Mouse (Mus musculus) bone marrow, adult 2 months (tissue): Measurements from ENCODE around the gene Strn4. TPM values are rescaled to one million over a fixed set of nuclear protein-coding genes. Genes with fewer than 3 reads are reported as not detected.

ENCODE experiments used
- H3K27ac ChIP-seq: fragments of 200-500 bp; 2 replicates; pipeline ENCODE4 v1.5.1; 2012; ENCODE audit warnings: low read depth, mild to moderate bottlenecking, control low read depth, inconsistent platforms, low read length; ENCODE audit not compliant: control insufficient read depth, poor library complexity, insufficient read depth
- H3K4me1 ChIP-seq: fragments of 200-500 bp; 2 replicates; pipeline ENCODE4 v1.6.1; 2011; ENCODE audit warnings: low read length; ENCODE audit not compliant: control insufficient read depth, insufficient read depth
- H3K4me3 ChIP-seq: fragments of 200-500 bp; replicated peaks from 2 replicates; pipeline ENCODE3; 2011; ENCODE audit warnings: mild to moderate bottlenecking, low read depth, low read length, control low read depth; ENCODE audit not compliant: control insufficient read depth
- CTCF ChIP-seq: fragments of 200-500 bp; IDR thresholded peaks from 2 replicates; pipeline ENCODE4 v1.5.1; 2011; ENCODE audit warnings: low read length, control low read depth; ENCODE audit not compliant: control insufficient read depth, insufficient read depth
- POLR2A ChIP-seq: fragments of 200-500 bp; IDR thresholded peaks from 2 replicates; pipeline ENCODE4 v1.6.1; 2011; ENCODE audit warnings: low read depth, mild to moderate bottlenecking, control low read depth, low read length, borderline replicate concordance; ENCODE audit not compliant: control insufficient read depth
- WGBS: fragments of 180-500 bp; shearing (Covaris S2); methylation state at CpG from one replicate; pipeline ENCODE4 v1.1.7; 2018; 5-methylcytosine and 5-hydroxymethylcytosine counted together
- polyA plus RNA-seq: library from polyadenylated mRNA; stranded (reverse); fragments of >200 nt; gene quantifications from 2 replicates; pipeline ENCODE4 v1.2.4, GENCODE M21; 2011; ENCODE audit warnings: low replicate concordance; ENCODE audit not compliant: missing spikeins, insufficient read depth, insufficient read length

Gene Strn4
- polyA plus RNA-seq, 1 experiment: 92.7 TPM

- no peak overlapping the region for H3K27ac ChIP-seq
- 68% methylated on average over 10 of the region's 10 CpGs for WGBS
- no peak overlapping the region for H3K4me3 ChIP-seq
- TF ChIP-seq POLR2A (no peak), CTCF (peak; percentile 41)
- H3K4me1 ChIP-seq: peaks cover 11% of the 10 kb centered on the region
These were observed 10.1 kb downstream of the Strn4 start for GRCm38 (mm10) chr7:16825785-16826184.

GRCm38 (mm10) chr7:16826571-16826970 is 10.9 kb downstream of the Strn4 start:
- whole genome bisulfite sequencing: 18% methylated on average over 5 of the region's 5 CpGs
- no peak for TF ChIP-seq CTCF
- TF ChIP-seq POLR2A: no peak
- Histone ChIP-seq H3K4me1 (peaks cover 9% of the 10 kb centered on the region), H3K27ac (no peak overlapping the region), H3K4me3 (no peak overlapping the region)

- no peak for TF ChIP-seq CTCF
- TF ChIP-seq POLR2A: no peak
- H3K27ac ChIP-seq: no peak overlapping the region
These were observed 11.6 kb downstream of the Strn4 start for GRCm38 (mm10) chr7:16827274-16827673.

GRCm38 (mm10) chr7:16830449-16830848 is 14.8 kb downstream of the Strn4 start:
- H3K4me3 ChIP-seq: no peak overlapping the region
- no peak for TF ChIP-seq CTCF
- TF ChIP-seq POLR2A: no peak
- WGBS: 85% methylated on average over 9 of the region's 9 CpGs
- no peak overlapping the region for H3K27ac ChIP-seq
- H3K4me1 ChIP-seq: peaks cover 9% of the 10 kb centered on the region

More at GRCm38 (mm10) chr7:16827274-16827673, 11.6 kb downstream of the Strn4 start:
- Histone ChIP-seq H3K4me3 (no peak overlapping the region), H3K4me1 (peaks cover 9% of the 10 kb centered on the region)
- WGBS: 20% methylated on average over 4 of the region's 4 CpGs

- TF ChIP-seq POLR2A: peak; percentile 23; the same call in 1 of the 2 replicates
- TF ChIP-seq CTCF: no peak
- H3K4me3 ChIP-seq: peak overlapping the region; percentile 19
- 66% methylated on average over 18 of the region's 18 CpGs for whole genome bisulfite sequencing
- H3K27ac ChIP-seq: peak overlapping the region; percentile 2
- H3K4me1 ChIP-seq: peaks cover 13% of the 10 kb centered on the region
These were observed 22.5 kb downstream of the Strn4 start for GRCm38 (mm10) chr7:16837916-16838803.

- 69% methylated on average over 6 of the region's 6 CpGs for WGBS
- Histone ChIP-seq H3K4me1 (peaks cover 13% of the 10 kb centered on the region), H3K4me3 (no peak overlapping the region), H3K27ac (no peak overlapping the region)
- no peak for TF ChIP-seq CTCF
- TF ChIP-seq POLR2A: no peak
These were observed 23.2 kb downstream of the Strn4 start for GRCm38 (mm10) chr7:16838804-16839426.

GRCm38 (mm10) chr7:16839427-16840108 is 23.9 kb downstream of the Strn4 start:
- Histone ChIP-seq H3K4me1 (peaks cover 13% of the 10 kb centered on the region), H3K27ac (no peak overlapping the region)
- 89% methylated on average over 12 of the region's 12 CpGs for WGBS

GRCm38 (mm10) chr7:16840109-16840491 is 24.4 kb downstream of the Strn4 start:
- Histone ChIP-seq H3K27ac (no peak overlapping the region), H3K4me1 (peaks cover 13% of the 10 kb centered on the region), H3K4me3 (no peak overlapping the region)
- WGBS: 89% methylated on average over 2 of the region's 2 CpGs
- TF ChIP-seq POLR2A: no peak
- TF ChIP-seq CTCF: no peak

More at GRCm38 (mm10) chr7:16839427-16840108, 23.9 kb downstream of the Strn4 start:
- TF ChIP-seq CTCF: no peak; the same call in 1 of the 2 replicates
- TF ChIP-seq POLR2A: no peak
- H3K4me3 ChIP-seq: no peak overlapping the region
